Mouse (Mus musculus): ENCODE measurements around the gene Asic4. TPM values are rescaled to one million over a fixed set of nuclear protein-coding genes. Genes with fewer than 3 reads are reported as not detected.

Gene Asic4
- polyA plus RNA-seq, 1 experiment, result not detected

DNA sequence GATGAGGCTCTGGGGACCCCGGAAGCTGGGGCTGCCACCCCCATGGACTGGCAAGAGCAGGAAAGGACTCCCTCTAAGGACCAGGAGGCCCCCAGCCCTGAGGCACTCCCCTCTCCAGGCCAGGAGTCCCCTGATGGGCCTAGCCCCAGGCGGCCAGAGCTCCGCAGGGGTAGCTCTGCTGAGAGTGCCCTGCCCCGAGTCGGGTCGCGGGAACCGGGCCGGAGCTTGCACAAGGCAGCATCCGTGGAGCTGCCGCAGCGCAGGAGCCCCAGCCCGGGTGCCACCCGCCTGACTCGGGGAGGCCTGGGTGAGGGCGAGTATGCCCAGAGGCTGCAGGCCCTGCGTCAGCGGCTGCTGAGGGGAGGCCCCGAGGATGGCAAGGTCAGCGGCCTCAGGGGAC is 28.4 kb upstream of the Asic4 start:
- no peak for TF ChIP-seq POLR2A (IDR thresholded peaks at IDR 0.05; ENCODE audit: insufficient read depth, low read depth, low read length)
- no peak for TF ChIP-seq CTCF (IDR thresholded peaks at IDR 0.05; ENCODE audit: insufficient read depth, low read depth, low read length)
- Histone ChIP-seq H3K4me3 (ENCODE audit: insufficient read depth, low read depth, low read length) (no peak overlapping the region), H3K27ac (ENCODE audit: insufficient read depth, low read depth, low read length) (no peak overlapping the region), H3K4me1 (ENCODE audit: control insufficient read depth, insufficient read depth, low read length) (peaks cover 26% of the 10 kb centered on the region)
- WGBS, result 61% methylated on average over 20 of the region's 20 CpGs

DNA sequence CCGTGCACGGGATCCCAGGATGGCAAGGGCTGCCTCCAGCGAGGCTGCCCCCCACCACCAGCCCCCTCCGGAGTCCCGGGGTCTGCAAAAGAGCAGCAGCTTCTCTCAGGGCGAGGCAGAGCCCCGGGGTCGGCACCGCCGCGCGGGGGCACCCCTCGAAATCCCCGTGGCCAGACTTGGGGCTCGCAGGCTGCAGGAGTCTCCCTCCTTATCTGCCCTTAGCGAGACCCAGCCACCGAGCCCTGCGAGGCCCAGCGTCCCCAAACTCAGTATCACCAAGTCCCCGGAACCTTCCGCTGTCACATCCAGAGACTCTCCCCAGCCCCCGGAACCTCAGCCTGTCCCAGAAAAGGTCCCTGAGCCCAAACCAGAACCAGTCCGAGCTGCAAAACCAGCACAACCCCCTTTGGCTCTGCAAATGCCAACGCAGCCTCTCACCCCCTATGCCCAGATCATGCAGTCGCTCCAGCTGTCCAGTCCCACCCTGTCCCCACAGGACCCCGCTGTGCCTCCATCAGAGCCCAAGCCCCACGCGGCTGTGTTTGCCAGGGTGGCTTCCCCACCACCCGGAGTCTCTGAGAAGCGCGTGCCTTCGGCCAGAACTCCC is 27.9 kb upstream of the Asic4 start:
- Histone ChIP-seq H3K4me1 (ENCODE audit: control insufficient read depth, insufficient read depth, low read length) (peaks cover 31% of the 10 kb centered on the region), H3K27ac (ENCODE audit: insufficient read depth, low read depth, low read length) (no peak overlapping the region), H3K4me3 (ENCODE audit: insufficient read depth, low read depth, low read length) (no peak overlapping the region)
- 42% methylated on average over 32 of the region's 32 CpGs for WGBS
- TF ChIP-seq CTCF (IDR thresholded peaks at IDR 0.05; ENCODE audit: insufficient read depth, low read depth, low read length) (no peak), POLR2A (IDR thresholded peaks at IDR 0.05; ENCODE audit: insufficient read depth, low read depth, low read length) (no peak)

DNA sequence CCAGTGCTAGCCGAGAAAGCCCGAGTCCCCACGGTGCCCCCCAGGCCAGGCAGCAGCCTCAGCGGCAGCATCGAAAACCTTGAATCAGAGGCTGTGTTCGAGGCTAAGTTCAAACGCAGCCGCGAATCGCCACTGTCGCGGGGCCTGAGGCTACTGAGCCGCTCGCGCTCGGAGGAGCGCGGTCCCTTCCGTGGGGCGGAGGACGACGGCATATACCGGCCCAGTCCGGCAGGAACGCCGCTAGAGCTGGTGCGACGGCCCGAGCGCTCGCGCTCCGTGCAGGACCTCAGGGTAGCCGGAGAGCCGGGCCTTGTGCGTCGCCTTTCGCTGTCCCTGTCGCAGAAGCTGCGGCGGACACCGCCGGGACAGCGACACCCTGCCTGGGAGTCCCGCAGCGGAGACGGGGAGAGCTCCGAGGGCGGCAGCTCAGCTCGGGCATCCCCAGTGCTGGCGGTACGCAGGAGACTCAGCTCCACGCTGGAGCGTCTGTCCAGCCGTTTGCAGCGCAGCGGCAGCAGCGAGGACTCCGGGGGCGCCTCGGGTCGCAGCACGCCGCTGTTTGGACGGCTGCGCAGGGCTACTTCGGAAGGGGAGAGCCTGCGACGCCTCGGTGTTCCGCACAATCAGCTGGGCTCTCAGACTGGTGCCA is 27.3 kb upstream of the Asic4 start:
- Histone ChIP-seq H3K27ac (ENCODE audit: insufficient read depth, low read depth, low read length) (no peak overlapping the region), H3K4me1 (ENCODE audit: control insufficient read depth, insufficient read depth, low read length) (peaks cover 35% of the 10 kb centered on the region), H3K4me3 (ENCODE audit: insufficient read depth, low read depth, low read length) (peak overlapping the region; percentile 8)
- no peak for TF ChIP-seq CTCF (IDR thresholded peaks at IDR 0.05; ENCODE audit: insufficient read depth, low read depth, low read length)
- TF ChIP-seq POLR2A (IDR thresholded peaks at IDR 0.05; ENCODE audit: insufficient read depth, low read depth, low read length), result no peak
- 19% methylated on average over 71 of the region's 71 CpGs for WGBS

DNA sequence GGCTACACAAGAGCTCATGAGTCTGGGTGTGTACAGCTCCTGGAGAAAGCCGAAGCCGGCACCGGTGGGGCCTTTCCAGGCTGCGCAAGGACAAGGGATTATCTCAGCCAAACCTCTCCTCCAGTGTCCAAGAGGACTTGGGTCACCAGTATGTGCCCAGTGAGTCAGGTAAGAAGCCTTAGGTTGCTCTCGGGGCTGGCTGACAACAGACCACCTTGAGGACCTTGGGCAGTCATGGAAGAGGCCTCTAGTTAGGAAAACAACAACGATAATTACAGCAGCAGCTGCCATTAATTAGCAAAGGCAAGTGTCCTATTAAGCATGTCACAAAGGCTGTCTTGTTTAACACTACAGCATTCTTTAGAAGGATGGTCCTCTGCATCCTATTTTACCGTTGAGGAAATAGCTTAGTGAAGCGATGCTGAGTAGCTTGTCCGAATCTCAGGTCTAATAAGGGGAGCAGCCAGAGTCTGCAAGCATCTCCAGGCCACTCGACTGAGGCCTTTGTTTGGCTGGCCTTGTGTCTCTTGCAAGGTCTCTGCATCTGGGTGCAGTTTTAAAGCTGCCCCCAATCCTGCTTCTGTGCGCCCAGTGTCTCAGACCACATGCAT is 26.4 kb upstream of the Asic4 start:
- H3K4me1 ChIP-seq (ENCODE audit: control insufficient read depth, insufficient read depth, low read length), result peaks cover 35% of the 10 kb centered on the region
- WGBS, result 65% methylated on average over 11 of the region's 11 CpGs
- TF ChIP-seq POLR2A (IDR thresholded peaks at IDR 0.05; ENCODE audit: insufficient read depth, low read depth, low read length) (no peak), CTCF (IDR thresholded peaks at IDR 0.05; ENCODE audit: insufficient read depth, low read depth, low read length) (no peak)
- no peak overlapping the region for H3K4me3 ChIP-seq (ENCODE audit: insufficient read depth, low read depth, low read length)
- H3K27ac ChIP-seq (ENCODE audit: insufficient read depth, low read depth, low read length), result no peak overlapping the region

DNA sequence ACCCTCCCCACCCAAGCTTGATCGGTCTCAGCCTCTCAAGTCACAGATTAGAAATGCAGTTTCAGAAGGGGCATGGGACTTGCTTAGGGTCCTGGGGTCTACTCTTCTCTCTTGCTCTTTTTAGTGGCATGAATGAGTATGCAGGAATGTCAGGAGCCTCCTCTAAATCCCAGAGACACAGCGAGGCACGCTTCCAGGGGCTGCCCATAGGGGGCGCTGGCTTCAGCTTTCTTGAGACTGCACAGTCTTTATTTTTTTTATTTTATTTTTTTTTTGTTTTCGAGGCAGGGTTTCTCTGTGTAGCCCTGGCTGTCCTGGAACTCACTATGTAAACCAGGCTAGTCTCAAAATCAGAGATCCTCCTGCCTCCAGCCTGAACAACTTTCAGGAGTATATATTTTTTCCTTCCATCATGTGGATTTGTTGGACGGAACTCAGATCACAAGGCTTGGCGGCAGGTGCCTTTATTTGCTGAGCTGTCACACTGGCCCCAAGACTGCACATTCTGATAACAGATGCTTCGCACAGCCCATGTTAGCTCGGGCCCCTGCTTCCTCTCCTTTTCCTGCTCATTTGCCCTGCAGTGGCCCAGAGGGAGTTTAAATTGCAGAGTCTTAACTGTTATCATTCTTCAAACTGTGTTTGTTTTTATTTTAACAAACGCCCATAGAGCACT is 24.3 kb upstream of the Asic4 start:
- H3K4me3 ChIP-seq (ENCODE audit: insufficient read depth, low read depth, low read length), result no peak overlapping the region
- H3K4me1 ChIP-seq (ENCODE audit: control insufficient read depth, insufficient read depth, low read length), result peaks cover 35% of the 10 kb centered on the region
- WGBS, result 51% methylated on average over 10 of the region's 10 CpGs
- H3K27ac ChIP-seq (ENCODE audit: insufficient read depth, low read depth, low read length), result no peak overlapping the region
- TF ChIP-seq POLR2A (IDR thresholded peaks at IDR 0.05; ENCODE audit: insufficient read depth, low read depth, low read length), result no peak
- peak; percentile 55 for TF ChIP-seq CTCF (IDR thresholded peaks at IDR 0.05; ENCODE audit: insufficient read depth, low read depth, low read length)

DNA sequence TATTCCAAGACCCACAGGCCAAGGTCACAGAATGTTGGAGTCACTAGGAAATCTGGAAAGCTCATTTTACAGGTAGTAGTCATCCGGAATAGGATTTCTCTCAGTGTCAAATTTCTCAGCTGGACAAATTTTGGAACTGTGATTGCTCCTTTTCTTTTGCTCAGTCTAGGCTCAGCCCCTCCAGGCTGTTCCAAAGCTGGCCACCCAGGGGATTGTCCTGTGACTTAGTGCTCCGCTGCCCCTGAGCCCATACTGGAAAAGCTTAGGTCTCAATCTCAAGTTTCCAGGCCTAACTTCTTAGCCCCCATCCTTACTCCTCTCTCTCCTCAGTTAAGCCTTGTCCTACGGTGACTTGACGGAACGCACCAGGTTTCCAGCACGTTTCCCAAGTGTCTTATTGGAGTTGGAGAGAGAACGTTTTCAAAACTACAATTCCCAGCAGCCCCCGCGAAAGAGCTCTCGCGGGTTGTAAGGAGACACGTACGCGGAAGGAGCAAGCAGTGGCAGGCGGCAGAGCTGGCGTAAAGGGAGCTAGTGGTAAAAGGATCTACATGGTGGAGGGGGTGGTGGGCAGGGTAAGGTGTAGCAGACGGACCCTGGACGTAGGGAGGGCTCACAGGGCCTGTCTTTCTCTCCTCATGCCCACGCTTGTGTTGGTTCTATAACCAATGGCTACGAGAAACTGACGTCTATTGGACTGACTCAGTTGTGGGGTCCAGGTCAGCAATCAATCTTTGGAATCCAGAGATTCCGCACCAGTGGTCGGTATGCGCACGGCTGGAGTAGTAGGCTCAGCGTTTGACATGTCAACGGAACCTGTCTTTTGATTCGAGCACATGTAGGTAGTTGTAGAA is 14.5 kb upstream of the Asic4 start, which contains the start of gene Gmppa:
TSS of gene Gmppa (plus strand) at position 456 of the 854 bp plus-strand sequence.
- peak within 1 kb of the TSS; percentile 48 for H3K4me3 ChIP-seq (ENCODE audit: insufficient read depth, low read depth, low read length)
- WGBS, result 5% methylated on average over 28 of the region's 28 CpGs
- H3K4me1 ChIP-seq (ENCODE audit: control insufficient read depth, insufficient read depth, low read length), result peaks cover 6% of the 10 kb centered on the region
- no peak within 1 kb of the TSS for H3K27ac ChIP-seq (ENCODE audit: insufficient read depth, low read depth, low read length)
- TF ChIP-seq CTCF (IDR thresholded peaks at IDR 0.05; ENCODE audit: insufficient read depth, low read depth, low read length) (no peak), POLR2A (IDR thresholded peaks at IDR 0.05; ENCODE audit: insufficient read depth, low read depth, low read length) (peak; percentile 38; the same call in 1 of the 2 replicates)

DNA sequence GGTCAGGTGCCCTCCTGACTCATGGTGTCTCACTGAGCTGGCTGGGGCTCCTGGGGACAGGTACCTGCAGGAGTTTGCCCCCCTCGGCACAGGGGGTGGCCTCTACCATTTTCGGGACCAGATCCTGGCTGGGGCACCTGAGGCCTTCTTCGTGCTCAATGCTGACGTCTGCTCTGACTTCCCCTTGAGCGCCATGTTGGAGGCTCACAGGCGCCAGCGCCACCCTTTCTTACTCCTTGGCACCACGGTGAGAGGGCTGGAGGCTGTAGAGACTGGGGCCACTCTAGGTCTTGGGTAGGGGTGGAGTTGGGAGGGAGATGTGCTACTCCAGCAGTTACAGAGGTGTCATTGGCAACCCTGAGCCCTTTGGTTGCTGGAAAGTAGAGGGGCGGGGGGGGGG is 11.5 kb upstream of the Asic4 start:
- 91% methylated on average over 8 of the region's 9 CpGs for WGBS
- TF ChIP-seq POLR2A (IDR thresholded peaks at IDR 0.05; ENCODE audit: insufficient read depth, low read depth, low read length), result no peak
- TF ChIP-seq CTCF (IDR thresholded peaks at IDR 0.05; ENCODE audit: insufficient read depth, low read depth, low read length), result no peak
- Histone ChIP-seq H3K27ac (ENCODE audit: insufficient read depth, low read depth, low read length) (no peak overlapping the region), H3K4me3 (ENCODE audit: insufficient read depth, low read depth, low read length) (no peak overlapping the region), H3K4me1 (ENCODE audit: control insufficient read depth, insufficient read depth, low read length) (peaks cover 28% of the 10 kb centered on the region)

DNA sequence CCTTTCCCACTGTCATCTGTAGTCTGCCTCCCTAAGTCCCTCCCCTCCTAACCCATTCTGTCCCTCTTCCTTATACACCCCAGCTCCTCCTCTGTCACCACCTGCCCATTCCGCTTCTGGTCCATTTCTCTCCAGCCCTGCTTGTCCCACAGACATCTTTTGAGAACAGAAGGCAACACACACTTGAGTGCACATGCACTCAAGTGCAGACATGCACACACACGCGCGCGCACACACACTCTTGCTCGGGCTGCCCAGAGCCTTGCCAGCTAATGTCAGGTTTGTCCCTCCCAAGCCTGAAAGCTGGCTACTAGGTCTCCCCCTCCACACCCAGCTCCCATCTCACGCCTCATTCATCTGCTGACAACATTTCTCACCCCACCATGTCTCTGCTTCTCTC is 9.6 kb upstream of the Asic4 start:
- Histone ChIP-seq H3K27ac (ENCODE audit: insufficient read depth, low read depth, low read length) (no peak overlapping the region), H3K4me1 (ENCODE audit: control insufficient read depth, insufficient read depth, low read length) (peaks cover 47% of the 10 kb centered on the region), H3K4me3 (ENCODE audit: insufficient read depth, low read depth, low read length) (no peak overlapping the region)
- WGBS, result 90% methylated on average over 7 of the region's 7 CpGs
- TF ChIP-seq CTCF (IDR thresholded peaks at IDR 0.05; ENCODE audit: insufficient read depth, low read depth, low read length), result no peak
- no peak for TF ChIP-seq POLR2A (IDR thresholded peaks at IDR 0.05; ENCODE audit: insufficient read depth, low read depth, low read length)
